Comparison of ENCODE assay signal across 10 mouse cellular contexts in the genomic region with DNA sequence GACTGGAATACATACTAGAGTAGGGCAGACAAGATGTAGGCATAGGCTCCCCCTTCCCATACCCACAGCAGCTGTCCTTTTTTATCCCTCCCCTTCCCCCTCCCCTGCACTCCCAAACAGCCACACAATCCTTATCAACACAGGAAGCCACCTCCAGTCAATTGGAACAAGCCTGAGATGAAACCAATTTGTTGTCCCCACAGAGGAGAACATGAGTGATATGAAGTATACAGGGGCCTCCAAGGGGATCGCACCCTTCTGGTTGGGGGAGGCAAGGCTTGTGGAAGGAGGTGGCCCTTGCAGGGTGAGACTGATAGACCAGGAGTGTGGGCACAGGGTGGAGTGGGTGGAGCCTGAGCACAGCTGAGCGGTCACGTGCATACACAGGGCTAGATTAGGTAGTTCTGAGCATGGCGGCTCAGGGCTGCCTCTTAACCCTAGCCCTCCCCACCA.
DNase-seq lines count a peak whose midpoint lies in the region; ATAC-seq lines count a peak whose summit lies in the region.
"Had no signal": no experiment of that assay in that cellular context is flagged by ENCODE, and none has a peak within 500 bp of the region (broad histone marks: within the 10 kb centered on the region; RNA-seq: fewer than 3 reads in every experiment).

No protein-coding gene starts in this region.

- H3K27me3 ChIP-seq in hindbrain, embryonic 16.5 days (replicated peaks; ENCODE audit: control insufficient read depth, insufficient read depth, low read length): no peaks in the 10 kb centered on the region
- H3K27me3 ChIP-seq in midbrain, embryonic 11.5 days (ENCODE audit: control insufficient read depth, insufficient read depth, low read length): no peaks in the 10 kb centered on the region

- WGBS in hindbrain, embryonic 16.5 days: 47% methylated on average over 4 of the region's 4 CpGs
- WGBS in midbrain, embryonic 11.5 days: 64% methylated on average over 4 of the region's 4 CpGs

- H3K4me3 ChIP-seq in hindbrain, embryonic 16.5 days (ENCODE audit: low read length): no peak overlapping the region
- H3K4me3 ChIP-seq in midbrain, embryonic 11.5 days (ENCODE audit: low read depth, low read length): no peak overlapping the region

- intact Hi-C loops in left cerebral cortex, postnatal 36 days (cut with DNase I): no loop called here

- peaks cover 12% of the 10 kb centered on the region for H3K4me1 ChIP-seq in hindbrain, embryonic 16.5 days (ENCODE audit: control insufficient read depth, insufficient read depth, low read depth, low read length)
- H3K4me1 ChIP-seq in midbrain, embryonic 11.5 days (ENCODE audit: control insufficient read depth, insufficient read depth, low read length): peaks cover 13% of the 10 kb centered on the region

- no peaks in the 10 kb centered on the region for H3K36me3 ChIP-seq in hindbrain, embryonic 16.5 days (ENCODE audit: control insufficient read depth, insufficient read depth, low read length)
- H3K36me3 ChIP-seq in midbrain, embryonic 11.5 days (ENCODE audit: control insufficient read depth, insufficient read depth, low read length): no peaks in the 10 kb centered on the region

- no peak overlapping the region for H3K4me2 ChIP-seq in hindbrain, embryonic 16.5 days (ENCODE audit: low read length)
- H3K4me2 ChIP-seq in midbrain, embryonic 11.5 days: no peak overlapping the region

- no peak overlapping the region for H3K9ac ChIP-seq in hindbrain, embryonic 16.5 days (ENCODE audit: low read depth, low read length)
- no peak overlapping the region for H3K9ac ChIP-seq in midbrain, embryonic 11.5 days (ENCODE audit: low read length)

- no peaks in the 10 kb centered on the region for H3K9me3 ChIP-seq in hindbrain, embryonic 16.5 days (ENCODE audit: control insufficient read depth, low read length)
- H3K9me3 ChIP-seq in midbrain, embryonic 11.5 days (ENCODE audit: control insufficient read depth, low read length): no peaks in the 10 kb centered on the region

- H3K27ac ChIP-seq in hindbrain, embryonic 16.5 days (ENCODE audit: low read depth, low read length): no peak overlapping the region
- H3K27ac ChIP-seq in midbrain, embryonic 11.5 days (ENCODE audit: low read depth, low read length): no peak overlapping the region; the same call in 1 of the 2 replicates
- H3K27ac ChIP-seq: macrophage had no signal

- peak; percentile 12 to 31 for DNase-seq in adrenal gland, adult (ENCODE audit: inconsistent age in 2 of 2, low spot score in 1 of 2)
- DNase-seq in adrenal gland, postnatal 36 days: no peak
- no peak for DNase-seq in midbrain, embryonic 11.5 days (ENCODE audit: low spot score, missing footprints)
- no peak for DNase-seq in left cerebral cortex, postnatal 36 days (ENCODE audit: low spot score in 2 of 2)
- DNase-seq in testis, postnatal 10 days (ENCODE audit: low spot score): no peak
- no peak for DNase-seq in thymus, postnatal 36 days
- DNase-seq: cerebellum, adult 11 months had no signal

- ATAC-seq in common myeloid progenitor, adult 5-6 weeks (replicated peaks; ENCODE audit: low read depth, poor library complexity, severe bottlenecking): peak; percentile 85
- peak; percentile 71 for ATAC-seq in hindbrain, embryonic 16.5 days
- ATAC-seq in midbrain, embryonic 11.5 days (ENCODE audit: low FRiP score): peak; percentile 61; the same call in 1 of the 2 replicates

Comparison
In these comparisons a context has a peak if more than half of its experiments do, and no peak if none do; other contexts are left out.
1. DNase-seq: peak in adrenal gland, adult (2 of 2); none in adrenal gland, postnatal 36 days (0 of 2), midbrain, embryonic 11.5 days (single experiment), left cerebral cortex, postnatal 36 days (0 of 2), testis, postnatal 10 days (single experiment) and thymus, postnatal 36 days (0 of 2).
2. Peak in every context shown above with its lines, with median percentiles within 50 percentile points of each other: ATAC-seq.